Mouse (Mus musculus) MN1 (cell line): ENCODE results near the gene Itga6.
"Not testable (repeated sequence)": the region's sequence is repeated elsewhere in the genome, so short reads cannot be mapped to it uniquely, and the experiment has no call there.

ENCODE experiments used
- DNase-seq: peaks from one replicate; pipeline ENCODE4 v3.0.0-alpha.2; 2016; ENCODE audit warnings: low spot score

Itga6 gene

DNA sequence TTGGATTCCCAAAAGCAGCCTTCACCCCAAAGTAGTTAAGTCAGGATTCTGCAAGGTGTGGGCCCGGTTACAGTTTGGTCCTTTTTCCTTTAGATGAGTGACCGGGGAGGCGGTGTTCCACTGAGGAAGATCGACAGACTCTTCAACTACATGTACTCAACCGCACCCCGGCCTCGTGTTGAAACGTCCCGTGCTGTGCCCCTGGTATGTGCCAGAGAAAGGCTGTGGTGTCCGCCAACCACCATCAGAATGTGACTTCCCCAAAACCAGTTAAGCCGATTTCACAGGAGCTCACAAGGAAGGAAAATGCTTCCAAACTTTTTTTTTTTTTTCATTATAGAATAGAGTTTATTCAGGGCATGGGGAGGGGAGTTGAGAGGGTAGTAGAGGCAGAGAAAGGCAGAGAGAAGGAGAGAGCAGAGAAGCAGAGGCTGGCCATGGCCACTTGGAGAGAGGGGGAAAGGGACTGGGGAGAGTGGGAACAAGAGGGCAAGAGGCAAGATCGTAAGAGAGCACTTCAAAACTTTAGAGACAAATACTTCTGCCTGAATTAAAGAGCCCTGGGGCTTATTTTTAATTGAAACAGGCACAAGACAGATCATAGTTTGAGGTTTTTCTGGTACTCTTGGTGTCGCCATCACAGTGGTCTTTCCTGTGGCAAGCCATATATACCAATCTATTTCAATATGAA, 150.3 kb downstream of the Itga6 start:
- DNase-seq = no peak

- no peak for DNase-seq
Measured at GRCm38 (mm10) chr2:71897420-71897819, 152.0 kb downstream of the Itga6 start.

GRCm38 (mm10) chr2:71898335-71898856, 153.0 kb downstream of the Itga6 start:
- DNase-seq = peak; percentile 44

GRCm38 (mm10) chr2:71899886-71900285, 154.5 kb downstream of the Itga6 start:
- DNase-seq = no peak

GRCm38 (mm10) chr2:71905154-71905553, 159.7 kb downstream of the Itga6 start:
- no peak for DNase-seq

DNA sequence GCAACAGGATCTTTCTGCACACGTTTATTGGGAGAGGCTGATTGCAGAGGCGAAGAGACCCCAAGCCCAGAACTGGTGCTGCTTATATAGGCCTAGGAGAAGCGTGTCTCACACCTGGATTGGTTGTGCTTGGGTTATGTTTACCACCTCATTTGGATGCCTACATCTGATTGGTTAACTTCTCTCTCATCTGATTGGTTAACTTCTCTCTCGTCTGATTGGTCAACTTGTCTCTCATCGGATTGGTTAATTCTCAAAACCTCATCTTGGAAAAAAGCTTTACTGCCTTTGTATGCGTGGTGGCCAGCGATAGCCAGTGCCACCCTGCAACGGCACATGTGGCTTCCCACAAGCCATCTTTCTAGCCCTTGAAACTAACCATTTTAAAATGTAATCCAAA, 160.9 kb downstream of the Itga6 start:
- DNase-seq = not testable (repeated sequence)
